8 mouse cellular contexts compared by ENCODE assay signal in the genomic region with DNA sequence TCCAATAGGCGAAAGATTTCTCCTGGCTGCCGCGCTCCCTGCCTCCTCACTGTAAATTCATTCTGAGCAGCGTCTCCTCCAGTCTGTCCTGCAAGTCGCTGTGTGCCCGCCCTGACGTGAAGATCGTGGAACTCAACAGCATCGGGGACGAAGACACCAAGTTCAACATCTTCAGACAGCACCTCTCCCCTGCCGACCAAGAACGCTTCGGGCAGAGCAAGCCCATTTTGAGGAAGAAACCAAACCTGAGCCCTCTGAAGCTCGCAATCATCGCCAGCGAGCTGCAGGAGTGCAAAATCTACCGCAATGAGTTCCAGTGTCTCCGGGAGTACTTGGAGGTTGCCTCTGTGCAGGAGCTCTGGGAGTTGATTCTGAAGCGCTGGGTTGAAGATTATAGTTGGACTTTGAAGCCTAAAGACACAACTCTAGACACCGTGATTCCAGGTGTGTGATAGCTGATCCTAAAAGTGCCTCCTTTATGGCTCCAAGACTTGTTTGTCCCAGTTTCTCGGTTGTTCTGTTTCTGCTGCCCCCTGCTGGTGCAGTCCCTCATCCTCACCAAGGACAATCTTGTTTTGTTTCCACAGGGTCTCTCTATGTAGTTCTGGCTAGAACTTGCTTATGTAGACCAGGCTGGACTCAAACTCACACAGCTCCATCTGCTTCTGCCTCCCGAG. TPM values are rescaled to one million over a fixed set of nuclear protein-coding genes. Genes with fewer than 3 reads are reported as not detected.
DNase-seq lines count a peak whose midpoint lies in the region; ATAC-seq lines count a peak whose summit lies in the region.

No protein-coding gene starts in this region.

- peak overlapping the region; percentile 75 for H3K9ac ChIP-seq in lung, embryonic 16.5 days (ENCODE audit: low read length)

- 14% methylated on average over 22 of the region's 22 CpGs for WGBS in hindbrain, embryonic 10.5 days
- 11% methylated on average over 22 of the region's 22 CpGs for WGBS in lung, embryonic 16.5 days

- H3K36me3 ChIP-seq in hindbrain, embryonic 10.5 days, result no peaks in the 10 kb centered on the region
- no peaks in the 10 kb centered on the region for H3K36me3 ChIP-seq in lung, embryonic 16.5 days (ENCODE audit: control insufficient read depth, insufficient read depth, low read length)

- H3K4me3 ChIP-seq in hindbrain, embryonic 10.5 days, result peak overlapping the region; percentile 55
- peak overlapping the region; percentile 55 for H3K4me3 ChIP-seq in lung, embryonic 16.5 days (ENCODE audit: low read length)

- peaks cover 5% of the 10 kb centered on the region; the same call in 1 of the 2 replicates for H3K27me3 ChIP-seq in hindbrain, embryonic 10.5 days (ENCODE audit: insufficient read depth, poor library complexity, severe bottlenecking)
- no peaks in the 10 kb centered on the region for H3K27me3 ChIP-seq in lung, embryonic 16.5 days (ENCODE audit: control insufficient read depth, insufficient read depth, low read depth, low read length)

- DNase-seq in Muller cell, postnatal 12 days (ENCODE audit: inconsistent ontology term), result peak; percentile 77
- DNase-seq in cerebellum, adult 9-10 months, result peak; percentile 86
- DNase-seq in hindbrain, embryonic 10.5 days (ENCODE audit: low spot score), result peak; percentile 86
- DNase-seq in layer of hippocampus, adult 9-10 months (ENCODE audit: low spot score), result peak; percentile 83
- peak; percentile 75 for DNase-seq in ovary, postnatal 10 days (ENCODE audit: low spot score)
- DNase-seq in thymus, postnatal 0 days (ENCODE audit: low spot score), result peak; percentile 88

- peak overlapping the region; percentile 75 for H3K4me2 ChIP-seq in lung, embryonic 16.5 days (ENCODE audit: low read depth, low read length)

- ATAC-seq in frontal cortex, adult (ENCODE audit: low TSS enrichment), result peak; percentile 74
- ATAC-seq in lung, embryonic 16.5 days (ENCODE audit: low read depth), result peak; percentile 45; the same call in 1 of the 2 replicates

- peaks cover 18% of the 10 kb centered on the region for H3K4me1 ChIP-seq in hindbrain, embryonic 10.5 days (replicated peaks)
- peaks cover 9% of the 10 kb centered on the region; the same call in 1 of the 2 replicates for H3K4me1 ChIP-seq in lung, embryonic 16.5 days (replicated peaks; ENCODE audit: control insufficient read depth, insufficient read depth, low read length)

- H3K9me3 ChIP-seq in hindbrain, embryonic 10.5 days, result no peaks in the 10 kb centered on the region
- H3K9me3 ChIP-seq in lung, embryonic 16.5 days (ENCODE audit: control insufficient read depth, low read length), result no peaks in the 10 kb centered on the region

- H3K27ac ChIP-seq in hindbrain, embryonic 10.5 days, result peak overlapping the region; percentile 77
- no peak overlapping the region; the same call in 1 of the 2 replicates for H3K27ac ChIP-seq in lung, embryonic 16.5 days (ENCODE audit: low read length)

RNA-seq across cellular contexts. Expression of gene Ttc41, which starts 25.4 kb away (rescaled TPM):
- polyA plus RNA-seq in hindbrain, embryonic 10.5 days (2016; fragmentation: Nextera tagmentation; extraction: Ambion mirVana), result 2.9 TPM in 2 replicates
- 1.3 and 1.5 TPM in 2 replicates for polyA plus RNA-seq in lung, embryonic 16.5 days (2015; fragmentation: Nextera tagmentation; extraction: Ambion mirVana)
- 1.7 and 2.1 TPM in 2 replicates for polyA plus RNA-seq in thymus, postnatal 0 days (2015; fragmentation: Nextera tagmentation; extraction: Ambion mirVana)

RNA-seq across cellular contexts. Expression of gene Hsp90b1, which starts 25.7 kb away (rescaled TPM):
- polyA plus RNA-seq in hindbrain, embryonic 10.5 days (2016; fragmentation: Nextera tagmentation; extraction: Ambion mirVana), result 412 and 566 TPM in 2 replicates
- polyA plus RNA-seq in lung, embryonic 16.5 days (2015; fragmentation: Nextera tagmentation; extraction: Ambion mirVana), result 771 and 809 TPM in 2 replicates
- polyA plus RNA-seq in thymus, postnatal 0 days (2015; fragmentation: Nextera tagmentation; extraction: Ambion mirVana), result 239 and 324 TPM in 2 replicates

RNA-seq across cellular contexts. Expression of gene Gm49358, which starts 32.8 kb away (rescaled TPM):
- polyA plus RNA-seq in hindbrain, embryonic 10.5 days (2016; fragmentation: Nextera tagmentation; extraction: Ambion mirVana), result not detected in 2 replicates
- not detected in 2 replicates for polyA plus RNA-seq in lung, embryonic 16.5 days (2015; fragmentation: Nextera tagmentation; extraction: Ambion mirVana)
- polyA plus RNA-seq in thymus, postnatal 0 days (2015; fragmentation: Nextera tagmentation; extraction: Ambion mirVana), result 0.28 TPM in 1 of 2 replicates, not detected in the other

RNA-seq across cellular contexts. Expression of gene Nt5dc3, which starts 47.8 kb away (rescaled TPM):
- 0.77 and 1.4 TPM in 2 replicates for polyA plus RNA-seq in hindbrain, embryonic 10.5 days (2016; fragmentation: Nextera tagmentation; extraction: Ambion mirVana)
- polyA plus RNA-seq in lung, embryonic 16.5 days (2015; fragmentation: Nextera tagmentation; extraction: Ambion mirVana), result 1.7 and 1.9 TPM in 2 replicates
- 0.59 and 0.61 TPM in 2 replicates for polyA plus RNA-seq in thymus, postnatal 0 days (2015; fragmentation: Nextera tagmentation; extraction: Ambion mirVana)
